Mouse (Mus musculus) ovary, postnatal 10 days (tissue): ENCODE results near the gene Chst2.

Experiments used
- DNase-seq: peaks from one replicate; pipeline ENCODE4 v3.0.0; 2022; ENCODE audit warnings: low spot score

The Chst2 gene

DNA sequence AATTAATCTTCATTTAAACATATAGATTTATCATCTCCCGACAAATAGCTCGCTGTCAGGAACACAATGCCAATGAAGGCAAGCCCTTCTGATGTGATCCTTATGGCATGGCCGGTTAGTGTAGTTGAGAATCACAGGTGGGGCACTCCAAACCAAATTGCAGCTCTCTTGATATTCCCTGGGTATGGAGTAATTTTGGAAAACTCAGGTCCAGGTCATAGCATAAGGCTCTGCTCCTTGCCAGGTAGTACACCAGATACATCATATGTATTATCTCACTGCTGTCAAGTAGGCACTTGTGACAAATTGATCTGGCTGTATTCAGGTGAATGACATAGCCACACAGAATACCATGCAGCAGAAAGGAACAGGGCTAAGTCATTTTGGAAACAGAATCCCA, 40.6 kb downstream of the Chst2 start:
- DNase-seq, result no peak

DNA sequence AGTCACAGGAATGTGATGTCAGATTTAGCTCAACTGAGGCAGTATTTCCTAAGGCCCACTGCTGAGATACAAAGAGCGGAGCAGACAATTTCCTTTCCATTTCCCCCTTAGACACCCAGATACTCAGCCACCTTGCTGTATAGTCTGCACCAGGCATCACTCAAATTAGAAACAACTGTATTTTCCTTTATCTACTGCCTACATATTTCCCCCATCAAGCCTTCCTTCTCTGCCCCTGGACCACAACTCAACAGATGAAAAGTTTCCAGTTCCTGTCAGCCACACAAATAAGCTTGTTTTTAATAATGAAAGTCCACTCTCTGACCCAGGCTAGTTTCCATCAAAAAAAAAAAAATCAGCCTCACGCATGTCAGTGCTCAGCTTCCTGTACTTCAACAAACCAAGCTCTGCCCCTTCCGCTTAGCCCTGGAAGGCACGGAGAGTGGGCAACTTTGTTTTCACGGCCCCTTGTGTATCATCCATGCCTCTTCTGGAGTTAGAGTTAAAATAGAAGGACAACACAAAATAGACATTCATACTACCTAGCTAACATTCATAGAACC, 52.6 kb downstream of the Chst2 start:
- DNase-seq, result no peak

DNA sequence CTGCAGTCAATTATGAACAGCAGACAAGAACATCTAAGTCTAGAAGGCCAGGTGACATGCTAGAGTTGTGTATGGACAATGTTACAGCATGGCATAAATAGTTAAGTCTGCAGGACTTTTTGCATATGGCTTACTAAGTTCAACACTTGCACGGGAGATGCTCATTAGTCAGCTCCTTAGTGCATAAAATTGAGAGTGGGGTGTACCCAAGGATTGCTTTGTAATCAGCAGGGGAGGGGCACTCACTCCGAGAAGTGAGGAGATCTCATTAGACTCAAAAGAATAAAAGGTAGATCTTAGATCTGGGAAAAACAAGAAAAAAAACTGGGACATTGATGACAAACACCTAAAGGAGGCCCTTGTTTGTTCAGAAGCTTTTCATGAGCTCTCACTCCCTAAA, 54.6 kb downstream of the Chst2 start:
- DNase-seq, result no peak

DNA sequence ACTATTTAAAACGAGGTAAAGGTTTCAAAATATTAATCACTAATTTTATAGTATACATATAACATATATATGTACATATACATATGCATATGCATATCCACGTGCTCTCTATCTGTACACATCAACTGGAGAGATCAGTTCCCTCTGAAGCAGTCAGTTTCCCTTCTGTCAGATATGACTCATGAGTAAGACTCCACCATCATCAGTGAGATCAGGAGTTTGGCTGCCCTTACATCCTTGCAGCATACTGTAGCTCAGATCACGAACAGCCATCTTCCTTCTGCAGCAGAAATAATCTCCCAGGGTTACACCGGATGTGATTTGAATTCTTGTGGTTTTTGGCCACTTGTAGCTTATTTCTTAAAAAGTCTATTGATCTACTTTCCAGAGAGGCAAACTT, 56.0 kb downstream of the Chst2 start:
- DNase-seq, result no peak
